Mouse (Mus musculus): ENCODE measurements around the gene Txndc11. TPM values are rescaled to one million over a fixed set of nuclear protein-coding genes. Genes with fewer than 3 reads are reported as not detected.
"Not testable (repeated sequence)": the region's sequence is repeated elsewhere in the genome, so short reads cannot be mapped to it uniquely, and the experiment has no call there.

The Txndc11 gene
- polyA plus RNA-seq, 1 experiment from 2014 or later = 32.3 TPM

GRCm38 (mm10) chr16:11154500-11154899 is 20.1 kb upstream of the Txndc11 start:
- no peak for ATAC-seq (ENCODE audit: borderline replicate concordance, extremely low read depth, low FRiP score, low TSS enrichment)
- H3K27ac ChIP-seq = no peak overlapping the region
- H3K36me3 ChIP-seq = peaks cover 66% of the 10 kb centered on the region

DNA sequence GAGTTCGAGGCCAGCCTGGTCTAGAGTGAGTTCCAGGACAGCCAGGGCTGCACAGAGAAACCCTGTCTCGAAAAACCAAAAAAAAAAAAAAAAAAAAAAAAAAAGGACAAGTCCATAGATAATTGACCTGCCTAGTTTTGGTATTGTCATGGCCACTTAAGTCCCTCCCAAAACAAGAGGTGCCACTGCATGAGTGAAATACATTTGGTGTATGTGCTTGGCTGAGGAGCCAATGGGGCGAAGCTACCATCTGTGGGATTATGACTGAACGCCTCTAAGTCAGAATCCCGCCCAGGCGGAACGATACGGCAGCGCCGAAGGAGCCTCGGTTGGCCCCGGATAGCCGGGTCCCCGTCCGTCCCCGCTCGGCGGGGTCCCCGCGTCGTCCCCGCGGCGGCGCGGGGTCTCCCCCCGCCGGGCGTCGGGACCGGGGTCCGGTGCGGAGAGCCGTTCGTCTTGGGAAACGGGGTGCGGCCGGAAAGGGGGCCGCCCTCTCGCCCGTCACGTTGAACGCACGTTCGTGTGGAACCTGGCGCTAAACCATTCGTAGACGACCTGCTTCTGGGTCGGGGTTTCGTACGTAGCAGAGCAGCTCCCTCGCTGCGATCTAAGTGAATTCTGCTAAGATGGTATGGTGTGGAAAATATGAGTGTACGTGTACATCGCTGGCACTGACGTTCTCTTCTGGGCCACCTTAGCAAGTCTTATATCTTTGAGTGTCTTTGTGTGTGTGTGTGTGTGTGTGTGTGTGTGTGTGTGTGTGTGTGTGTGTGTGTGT is 9.4 kb upstream of the Txndc11 start:
- H3K27me3 ChIP-seq; H3K9me3 ChIP-seq; H3K4me1 ChIP-seq; H3K27ac ChIP-seq; H3K4me2 ChIP-seq; H3K4me3 ChIP-seq; H3K9ac ChIP-seq; ATAC-seq (ENCODE audit: borderline replicate concordance, extremely low read depth, low FRiP score, low TSS enrichment): not testable (repeated sequence)
- peaks cover 41% of the 10 kb centered on the region for H3K36me3 ChIP-seq
- WGBS = 17% methylated on average over 56 of the region's 56 CpGs

More at GRCm38 (mm10) chr16:11154500-11154899, 20.1 kb upstream of the Txndc11 start:
- Histone ChIP-seq H3K9ac (no peak overlapping the region), H3K4me1 (no peaks in the 10 kb centered on the region), H3K4me3 (no peak overlapping the region), H3K9me3 (no peaks in the 10 kb centered on the region), H3K4me2 (no peak overlapping the region), H3K27me3 (no peaks in the 10 kb centered on the region)

DNA sequence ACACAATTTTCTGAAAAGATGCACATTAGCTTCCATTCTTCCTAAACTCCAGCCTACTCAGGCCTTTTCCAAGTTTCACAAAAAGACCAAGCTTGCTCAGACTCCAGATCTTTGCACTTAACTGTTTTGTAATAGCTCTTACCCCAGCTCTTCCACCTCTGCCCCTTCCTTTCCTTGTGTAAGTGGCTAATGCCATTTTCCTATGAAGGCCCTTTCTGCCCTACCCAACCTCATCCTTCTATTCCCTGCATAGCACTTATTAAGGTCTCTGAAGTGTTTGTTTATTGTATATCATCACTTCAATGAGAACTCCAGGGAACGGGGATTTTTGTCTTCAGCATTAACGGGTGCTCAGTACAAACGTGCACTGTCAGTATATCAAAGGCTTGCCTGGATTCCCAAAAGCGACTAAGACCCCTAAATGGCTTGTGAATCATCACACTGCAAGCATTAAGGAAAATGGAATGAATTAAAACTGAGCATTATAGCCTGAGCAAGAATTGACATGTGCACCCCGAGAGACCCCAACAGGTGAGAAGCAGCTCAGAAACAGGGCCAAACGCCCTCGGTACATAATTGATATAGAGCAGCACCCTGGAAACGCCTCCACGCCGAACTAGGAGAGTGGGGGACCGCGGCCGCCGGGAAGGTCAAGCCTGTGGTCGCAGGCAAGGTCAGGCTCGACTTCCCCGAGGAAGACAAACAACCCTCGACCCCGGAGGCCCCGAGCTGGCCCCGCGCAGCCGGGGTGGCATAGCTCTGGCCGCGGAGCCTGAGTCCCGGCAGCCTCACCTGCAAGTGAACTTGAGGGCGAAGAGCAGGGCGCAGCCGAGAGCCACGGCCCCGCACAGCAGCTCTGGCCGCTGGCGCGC is 738 bp downstream of the Txndc11 start:
- Histone ChIP-seq H3K27me3 (no peaks in the 10 kb centered on the region), H3K4me1 (peaks cover 17% of the 10 kb centered on the region), H3K9me3 (no peaks in the 10 kb centered on the region), H3K4me2 (peak overlapping the region; percentile 65), H3K36me3 (peaks cover 18% of the 10 kb centered on the region; the same call in 1 of the 2 replicates), H3K9ac (peak overlapping the region; percentile 97), H3K27ac (peak overlapping the region; percentile 85), H3K4me3 (peak overlapping the region; percentile 93)
- WGBS = under 1% methylated on average over 34 of the region's 34 CpGs
- no peak; the same call in 1 of the 2 replicates for ATAC-seq (ENCODE audit: borderline replicate concordance, extremely low read depth, low FRiP score, low TSS enrichment)

DNA sequence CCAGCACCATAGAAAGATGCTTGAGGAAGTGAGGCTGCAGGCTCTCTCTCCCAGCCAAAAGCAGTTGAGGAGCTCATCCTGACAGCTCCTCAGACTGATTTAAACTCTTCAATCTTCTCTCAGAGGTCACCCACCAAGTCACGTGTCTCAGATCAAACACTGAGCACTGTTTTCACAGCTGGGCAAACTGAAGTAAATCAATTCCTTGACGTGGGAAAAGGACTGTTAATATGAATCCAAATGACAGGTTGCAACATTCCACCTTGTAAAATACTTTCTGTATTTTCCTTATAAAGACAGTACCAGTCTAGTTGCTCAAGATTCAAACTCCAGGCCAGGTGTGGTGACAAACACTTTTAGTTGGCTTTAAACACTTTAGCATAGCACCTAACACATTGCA is 1.6 kb downstream of the Txndc11 start:
- no peak for ATAC-seq (ENCODE audit: borderline replicate concordance, extremely low read depth, low FRiP score, low TSS enrichment)
- peaks cover 21% of the 10 kb centered on the region; the same call in 1 of the 2 replicates for H3K36me3 ChIP-seq
- H3K27me3 ChIP-seq = no peaks in the 10 kb centered on the region
- H3K4me1 ChIP-seq = peaks cover 17% of the 10 kb centered on the region
- H3K4me3 ChIP-seq = peak overlapping the region; percentile 93
- H3K27ac ChIP-seq = no peak overlapping the region
- H3K9ac ChIP-seq = peak overlapping the region; percentile 97
- H3K4me2 ChIP-seq = peak overlapping the region; percentile 65
- H3K9me3 ChIP-seq = no peaks in the 10 kb centered on the region
- 6% methylated on average over 2 of the region's 2 CpGs for WGBS

- H3K4me3 ChIP-seq = no peak overlapping the region
- H3K9me3 ChIP-seq = no peaks in the 10 kb centered on the region
- no peaks in the 10 kb centered on the region for H3K27me3 ChIP-seq
- peaks cover 15% of the 10 kb centered on the region; the same call in 1 of the 2 replicates for H3K36me3 ChIP-seq
- no peak overlapping the region for H3K9ac ChIP-seq
- H3K27ac ChIP-seq = no peak overlapping the region
- WGBS = 86% methylated on average over 11 of the region's 11 CpGs
- no peak overlapping the region for H3K4me2 ChIP-seq
- no peak for ATAC-seq (ENCODE audit: borderline replicate concordance, extremely low read depth, low FRiP score, low TSS enrichment)
- H3K4me1 ChIP-seq = peaks cover 13% of the 10 kb centered on the region
Observed at GRCm38 (mm10) chr16:11128301-11128700, 6.1 kb downstream of the Txndc11 start.

DNA sequence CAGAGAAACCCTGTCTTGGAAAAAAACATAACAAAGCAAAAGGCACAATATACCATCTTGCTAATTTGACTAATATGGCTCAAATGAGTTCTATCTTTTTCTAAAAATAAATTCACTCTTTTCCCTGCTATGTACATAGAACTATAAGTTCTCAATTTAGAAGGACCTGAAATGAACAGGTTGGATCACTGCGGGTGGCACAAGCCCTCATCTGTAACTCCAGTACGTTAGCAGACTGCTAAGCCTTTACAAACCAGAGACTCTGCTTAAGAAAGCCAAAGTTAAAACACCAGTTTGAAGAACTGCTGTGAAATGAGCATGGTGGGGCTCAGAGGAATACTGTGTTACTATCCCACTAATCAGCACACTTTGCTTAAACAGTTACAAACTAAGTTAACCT is 9.1 kb downstream of the Txndc11 start:
- no peak for ATAC-seq (ENCODE audit: borderline replicate concordance, extremely low read depth, low FRiP score, low TSS enrichment)
- WGBS = 79% methylated on average over 2 of the region's 2 CpGs
- H3K36me3 ChIP-seq = peaks cover 30% of the 10 kb centered on the region
- no peaks in the 10 kb centered on the region for H3K27me3 ChIP-seq
- no peaks in the 10 kb centered on the region for H3K9me3 ChIP-seq
- H3K4me1 ChIP-seq = no peaks in the 10 kb centered on the region
- H3K9ac ChIP-seq = no peak overlapping the region
- no peak overlapping the region for H3K4me3 ChIP-seq
- no peak overlapping the region for H3K4me2 ChIP-seq
- H3K27ac ChIP-seq = no peak overlapping the region

GRCm38 (mm10) chr16:11124110-11124509 is 10.3 kb downstream of the Txndc11 start:
- Histone ChIP-seq H3K27me3 (no peaks in the 10 kb centered on the region), H3K4me2 (no peak overlapping the region), H3K27ac (no peak overlapping the region), H3K4me3 (no peak overlapping the region), H3K4me1 (no peaks in the 10 kb centered on the region), H3K9ac (no peak overlapping the region), H3K9me3 (no peaks in the 10 kb centered on the region), H3K36me3 (peaks cover 37% of the 10 kb centered on the region)
- no peak for ATAC-seq (ENCODE audit: borderline replicate concordance, extremely low read depth, low FRiP score, low TSS enrichment)
- 94% methylated on average over 1 of the region's 1 CpGs for WGBS

DNA sequence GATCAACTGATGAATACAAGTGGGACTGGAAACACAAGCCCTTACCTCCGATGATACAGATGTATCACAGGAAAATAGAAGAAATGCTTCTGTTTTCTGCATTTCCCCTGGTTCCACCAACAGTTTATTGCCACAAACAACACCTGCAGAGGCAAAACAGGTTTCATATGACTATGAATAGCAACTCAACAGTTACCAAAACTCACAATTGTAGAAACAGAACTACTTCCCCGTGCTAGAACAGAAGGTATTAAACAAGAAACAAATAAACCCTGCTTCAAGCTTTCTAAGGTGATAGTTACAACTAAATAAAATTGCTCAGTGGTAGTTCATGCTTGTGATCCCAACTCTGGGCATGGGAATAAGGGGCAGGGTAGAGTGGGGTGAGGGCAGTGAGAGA is 11.8 kb downstream of the Txndc11 start:
- Histone ChIP-seq H3K4me1 (no peaks in the 10 kb centered on the region), H3K4me2 (no peak overlapping the region), H3K27ac (no peak overlapping the region), H3K9ac (no peak overlapping the region), H3K27me3 (no peaks in the 10 kb centered on the region), H3K4me3 (no peak overlapping the region), H3K9me3 (no peaks in the 10 kb centered on the region), H3K36me3 (peaks cover 29% of the 10 kb centered on the region)
- ATAC-seq (ENCODE audit: borderline replicate concordance, extremely low read depth, low FRiP score, low TSS enrichment) = no peak
- 91% methylated on average over 2 of the region's 2 CpGs for WGBS

GRCm38 (mm10) chr16:11109198-11109740 is 25.2 kb downstream of the Txndc11 start:
- Histone ChIP-seq H3K27ac (no peak overlapping the region), H3K4me2 (no peak overlapping the region), H3K27me3 (no peaks in the 10 kb centered on the region), H3K36me3 (peaks cover 7% of the 10 kb centered on the region; the same call in 1 of the 2 replicates), H3K4me3 (no peak overlapping the region), H3K9me3 (no peaks in the 10 kb centered on the region), H3K9ac (no peak overlapping the region), H3K4me1 (no peaks in the 10 kb centered on the region)
- WGBS = 51% methylated on average over 4 of the region's 4 CpGs
- ATAC-seq (ENCODE audit: borderline replicate concordance, extremely low read depth, low FRiP score, low TSS enrichment) = no peak

- WGBS = 83% methylated on average over 1 of the region's 1 CpGs
- H3K27me3 ChIP-seq = no peaks in the 10 kb centered on the region
- ATAC-seq (ENCODE audit: borderline replicate concordance, extremely low read depth, low FRiP score, low TSS enrichment) = no peak
- no peaks in the 10 kb centered on the region for H3K9me3 ChIP-seq
- no peak overlapping the region for H3K9ac ChIP-seq
- no peak overlapping the region for H3K4me2 ChIP-seq
- no peak overlapping the region for H3K4me3 ChIP-seq
- H3K36me3 ChIP-seq = peaks cover 23% of the 10 kb centered on the region
- H3K4me1 ChIP-seq = no peaks in the 10 kb centered on the region
- H3K27ac ChIP-seq = no peak overlapping the region
Observed at GRCm38 (mm10) chr16:11104905-11105304, 29.5 kb downstream of the Txndc11 start.

DNA sequence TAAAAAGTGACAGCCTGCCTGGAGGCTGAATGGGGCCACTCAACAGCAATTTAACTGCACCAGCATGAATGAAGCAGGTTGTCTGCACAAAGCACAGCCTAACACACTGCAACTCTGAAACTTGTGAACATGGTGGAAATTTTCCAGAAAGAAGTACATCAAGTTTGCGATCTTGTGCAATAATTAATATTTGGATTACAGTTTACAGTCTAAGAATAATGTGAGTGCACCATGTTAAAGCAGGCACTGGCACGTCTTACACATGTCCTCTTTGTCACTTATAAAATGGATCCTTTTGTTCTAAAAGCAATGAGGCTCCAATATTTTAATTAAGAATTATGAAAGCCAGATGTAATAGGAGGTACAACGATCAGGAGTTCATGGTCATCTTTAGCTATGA is 37.1 kb downstream of the Txndc11 start:
- H3K4me3 ChIP-seq = no peak overlapping the region
- no peaks in the 10 kb centered on the region for H3K27me3 ChIP-seq
- peaks cover 11% of the 10 kb centered on the region; the same call in 1 of the 2 replicates for H3K36me3 ChIP-seq
- no peak overlapping the region for H3K4me2 ChIP-seq
- ATAC-seq (ENCODE audit: borderline replicate concordance, extremely low read depth, low FRiP score, low TSS enrichment) = no peak
- H3K9ac ChIP-seq = no peak overlapping the region
- no peaks in the 10 kb centered on the region for H3K9me3 ChIP-seq
- no peaks in the 10 kb centered on the region for H3K4me1 ChIP-seq
- no peak overlapping the region for H3K27ac ChIP-seq
- 89% methylated on average over 3 of the region's 3 CpGs for WGBS
